Mouse (Mus musculus): Measurements from ENCODE around the gene Pirb. TPM values are rescaled to one million over a fixed set of nuclear protein-coding genes. Genes with fewer than 3 reads are reported as not detected.
"Not testable (repeated sequence)": the region's sequence is repeated elsewhere in the genome, so short reads cannot be mapped to it uniquely, and the experiment has no call there.

Gene Pirb
- total and polyA plus RNA-seq, 2 experiments from 2014 or later, result 0.38 to 0.93 TPM

GRCm38 (mm10) chr7:3707568-3708413, 12.4 kb downstream of the Pirb start:
- Histone ChIP-seq H3K4me3 (ENCODE audit: low read depth, low read length) (no peak overlapping the region), H3K4me1 (ENCODE audit: insufficient read depth, low read length) (peaks cover 7% of the 10 kb centered on the region; the same call in 1 of the 2 replicates), H3K27me3 (ENCODE audit: insufficient read depth, low read length) (no peaks in the 10 kb centered on the region), H3K9me3 (ENCODE audit: low read length) (no peaks in the 10 kb centered on the region), H3K9ac (replicated peaks; ENCODE audit: low read length, poor library complexity, severe bottlenecking) (no peak overlapping the region), H3K36me3 (ENCODE audit: insufficient read depth, low read length) (peaks cover 4% of the 10 kb centered on the region; the same call in 1 of the 2 replicates), H3K27ac (ENCODE audit: low read depth, low read length) (no peak overlapping the region), H3K4me2 (ENCODE audit: low read depth, low read length, poor library complexity, severe bottlenecking) (no peak overlapping the region)
- no peak for ATAC-seq (ENCODE audit: low FRiP score)
- TF ChIP-seq CTCF (IDR thresholded peaks at IDR 0.05), result no peak
- DNase-seq (ENCODE audit: low spot score), result no peak
- 30% methylated on average over 7 of the region's 7 CpGs for WGBS

- TF ChIP-seq CTCF (IDR thresholded peaks at IDR 0.05), result no peak
- Histone ChIP-seq H3K9me3 (ENCODE audit: low read length) (no peaks in the 10 kb centered on the region), H3K27me3 (ENCODE audit: insufficient read depth, low read length) (no peaks in the 10 kb centered on the region), H3K36me3 (ENCODE audit: insufficient read depth, low read length) (peaks cover 4% of the 10 kb centered on the region; the same call in 1 of the 2 replicates), H3K27ac (ENCODE audit: low read depth, low read length) (no peak overlapping the region), H3K4me1 (ENCODE audit: insufficient read depth, low read length) (peaks cover 7% of the 10 kb centered on the region; the same call in 1 of the 2 replicates), H3K4me3 (ENCODE audit: low read depth, low read length) (no peak overlapping the region), H3K9ac (replicated peaks; ENCODE audit: low read length, poor library complexity, severe bottlenecking) (no peak overlapping the region), H3K4me2 (ENCODE audit: low read depth, low read length, poor library complexity, severe bottlenecking) (no peak overlapping the region)
- DNase-seq (ENCODE audit: low spot score), result no peak
- 62% methylated on average over 4 of the region's 4 CpGs for WGBS
- no peak for ATAC-seq (ENCODE audit: low FRiP score)
Observed at GRCm38 (mm10) chr7:3707027-3707426, 13.2 kb downstream of the Pirb start.

- H3K4me2 ChIP-seq (ENCODE audit: low read depth, low read length, poor library complexity, severe bottlenecking), result peak overlapping the region; percentile 81
- peaks cover 7% of the 10 kb centered on the region; the same call in 1 of the 2 replicates for H3K4me1 ChIP-seq (ENCODE audit: insufficient read depth, low read length)
- DNase-seq (ENCODE audit: low spot score), result no peak
- H3K4me3 ChIP-seq (ENCODE audit: low read depth, low read length), result peak overlapping the region; percentile 59; the same call in 1 of the 2 replicates
- peaks cover 4% of the 10 kb centered on the region; the same call in 1 of the 2 replicates for H3K36me3 ChIP-seq (ENCODE audit: insufficient read depth, low read length)
- no peaks in the 10 kb centered on the region for H3K27me3 ChIP-seq (ENCODE audit: insufficient read depth, low read length)
- H3K27ac ChIP-seq (ENCODE audit: low read depth, low read length), result no peak overlapping the region
- H3K9me3 ChIP-seq (ENCODE audit: low read length), result no peaks in the 10 kb centered on the region
- 53% methylated on average over 11 of the region's 11 CpGs for WGBS
- ATAC-seq (ENCODE audit: low FRiP score), result no peak
- no peak for TF ChIP-seq CTCF (IDR thresholded peaks at IDR 0.05)
- H3K9ac ChIP-seq (replicated peaks; ENCODE audit: low read length, poor library complexity, severe bottlenecking), result peak overlapping the region; percentile 76; the same call in 1 of the 2 replicates
Observed at GRCm38 (mm10) chr7:3706343-3706934, 13.8 kb downstream of the Pirb start.

GRCm38 (mm10) chr7:3705911-3706310, 14.3 kb downstream of the Pirb start:
- Histone ChIP-seq H3K27me3 (ENCODE audit: insufficient read depth, low read length) (no peaks in the 10 kb centered on the region), H3K4me1 (ENCODE audit: insufficient read depth, low read length) (peaks cover 7% of the 10 kb centered on the region; the same call in 1 of the 2 replicates), H3K4me2 (ENCODE audit: low read depth, low read length, poor library complexity, severe bottlenecking) (peak overlapping the region; percentile 81), H3K9me3 (ENCODE audit: low read length) (no peaks in the 10 kb centered on the region), H3K27ac (ENCODE audit: low read depth, low read length) (no peak overlapping the region), H3K4me3 (ENCODE audit: low read depth, low read length) (peak overlapping the region; percentile 59; the same call in 1 of the 2 replicates), H3K36me3 (ENCODE audit: insufficient read depth, low read length) (peaks cover 4% of the 10 kb centered on the region; the same call in 1 of the 2 replicates), H3K9ac (replicated peaks; ENCODE audit: low read length, poor library complexity, severe bottlenecking) (peak overlapping the region; percentile 76)
- no peak for DNase-seq (ENCODE audit: low spot score)
- ATAC-seq (ENCODE audit: low FRiP score), result no peak
- WGBS, result 36% methylated on average over 6 of the region's 6 CpGs
- TF ChIP-seq CTCF (IDR thresholded peaks at IDR 0.05), result no peak

- not testable (repeated sequence) for H3K9me3 ChIP-seq (ENCODE audit: low read length); H3K27ac ChIP-seq (ENCODE audit: low read depth, low read length); DNase-seq (ENCODE audit: low spot score); H3K4me1 ChIP-seq (ENCODE audit: insufficient read depth, low read length); H3K36me3 ChIP-seq (ENCODE audit: insufficient read depth, low read length); ATAC-seq (ENCODE audit: low FRiP score); H3K27me3 ChIP-seq (ENCODE audit: insufficient read depth, low read length)
- Histone ChIP-seq H3K4me3 (ENCODE audit: low read depth, low read length) (peak overlapping the region; percentile 59), H3K4me2 (ENCODE audit: low read depth, low read length, poor library complexity, severe bottlenecking) (peak overlapping the region; percentile 81), H3K9ac (replicated peaks; ENCODE audit: low read length, poor library complexity, severe bottlenecking) (peak overlapping the region; percentile 76)
- WGBS, result 2% methylated on average over 6 of the region's 7 CpGs
Observed at GRCm38 (mm10) chr7:3705461-3705860, 14.7 kb downstream of the Pirb start.

- Histone ChIP-seq H3K9me3 (ENCODE audit: low read length) (no peaks in the 10 kb centered on the region), H3K27ac (ENCODE audit: low read depth, low read length) (peak overlapping the region; percentile 84), H3K9ac (replicated peaks; ENCODE audit: low read length, poor library complexity, severe bottlenecking) (peak overlapping the region; percentile 76), H3K4me3 (ENCODE audit: low read depth, low read length) (peak overlapping the region; percentile 59), H3K4me1 (ENCODE audit: insufficient read depth, low read length) (peaks cover 7% of the 10 kb centered on the region; the same call in 1 of the 2 replicates), H3K4me2 (ENCODE audit: low read depth, low read length, poor library complexity, severe bottlenecking) (peak overlapping the region; percentile 81), H3K27me3 (ENCODE audit: insufficient read depth, low read length) (no peaks in the 10 kb centered on the region), H3K36me3 (ENCODE audit: insufficient read depth, low read length) (peaks cover 4% of the 10 kb centered on the region; the same call in 1 of the 2 replicates)
- TF ChIP-seq CTCF (IDR thresholded peaks at IDR 0.05), result no peak
- DNase-seq (ENCODE audit: low spot score) (no peak), ATAC-seq (ENCODE audit: low FRiP score) (peak; percentile 78)
- under 1% methylated on average over 20 of the region's 20 CpGs for WGBS
Observed at GRCm38 (mm10) chr7:3704475-3704874, 15.7 kb downstream of the Pirb start.
